Mouse (Mus musculus) testis, adult 2 months (tissue): ENCODE results near the gene Sv2c. TPM values are rescaled to one million over a fixed set of nuclear protein-coding genes. Genes with fewer than 3 reads are reported as not detected.

Experiments
- H3K27ac ChIP-seq: fragments of 200-500 bp; 2 replicates; pipeline ENCODE4 v1.5.1; 2012; ENCODE audit warnings: low read depth, low read length; ENCODE audit not compliant: control insufficient read depth, insufficient read depth
- H3K27me3 ChIP-seq: fragments of 200-500 bp; 2 replicates; pipeline ENCODE4 v1.6.1; 2012; ENCODE audit warnings: mild to moderate bottlenecking, low read length, moderate library complexity; ENCODE audit not compliant: control insufficient read depth, insufficient read depth
- H3K36me3 ChIP-seq: fragments of 200-500 bp; 2 replicates; pipeline ENCODE4 v1.6.1; 2012; ENCODE audit warnings: mild to moderate bottlenecking, low read length; ENCODE audit not compliant: control insufficient read depth, insufficient read depth
- H3K4me1 ChIP-seq: fragments of 200-500 bp; 2 replicates; pipeline ENCODE4 v1.6.1; 2012; ENCODE audit warnings: low read length; ENCODE audit not compliant: control insufficient read depth, insufficient read depth
- H3K4me3 ChIP-seq: fragments of 200-500 bp; 2 replicates; pipeline ENCODE4 v1.5.1; 2012; ENCODE audit warnings: low read depth, mild to moderate bottlenecking, low read length, moderate library complexity, mixed read lengths; ENCODE audit not compliant: control insufficient read depth
- CTCF ChIP-seq: fragments of 200-500 bp; IDR thresholded peaks from 2 replicates; pipeline ENCODE4 v1.5.1; 2012; ENCODE audit warnings: low read depth, mild to moderate bottlenecking, inconsistent platforms, low read length, moderate library complexity; ENCODE audit not compliant: control insufficient read depth, insufficient read depth, insufficient replicate concordance
- POLR2A ChIP-seq: fragments of 200-500 bp; IDR thresholded peaks from 2 replicates; pipeline ENCODE4 v1.6.1; 2012; ENCODE audit warnings: low read depth, mild to moderate bottlenecking, inconsistent platforms, low read length, moderate library complexity; ENCODE audit not compliant: control insufficient read depth
- polyA plus RNA-seq: library from polyadenylated mRNA; depleted of rRNA; stranded (reverse); fragments of >200 nt; gene quantifications from 2 replicates; pipeline ENCODE4 v1.2.3, GENCODE M21; 2012; rRNA removed

The Sv2c gene
- polyA plus RNA-seq, 1 experiment, result 9.5 TPM

DNA sequence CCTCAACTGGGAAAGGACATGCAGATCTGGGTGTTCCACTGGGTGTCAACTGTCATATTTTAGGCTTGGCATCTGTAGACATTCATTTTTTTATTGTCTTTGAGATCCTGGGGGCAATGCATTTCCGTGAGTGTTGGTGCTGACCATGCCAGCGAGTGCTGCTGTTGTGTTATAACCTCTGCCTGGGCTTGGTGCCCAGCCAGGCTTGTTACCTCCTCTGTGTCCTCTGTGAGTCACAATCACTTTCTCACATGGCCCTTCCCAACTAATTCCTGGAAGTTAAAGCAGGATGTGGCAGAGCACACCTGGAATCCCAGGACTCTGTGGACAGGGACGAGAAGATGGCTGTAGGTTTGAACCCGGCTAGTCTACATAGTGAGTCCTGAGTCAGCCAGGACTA, 209.8 kb downstream of the Sv2c start:
- no peaks in the 10 kb centered on the region for H3K27me3 ChIP-seq
- H3K4me1 ChIP-seq, result no peaks in the 10 kb centered on the region
- no peak overlapping the region for H3K4me3 ChIP-seq
- no peaks in the 10 kb centered on the region for H3K36me3 ChIP-seq
- TF ChIP-seq CTCF (no peak), POLR2A (no peak)
- H3K27ac ChIP-seq, result no peak overlapping the region

DNA sequence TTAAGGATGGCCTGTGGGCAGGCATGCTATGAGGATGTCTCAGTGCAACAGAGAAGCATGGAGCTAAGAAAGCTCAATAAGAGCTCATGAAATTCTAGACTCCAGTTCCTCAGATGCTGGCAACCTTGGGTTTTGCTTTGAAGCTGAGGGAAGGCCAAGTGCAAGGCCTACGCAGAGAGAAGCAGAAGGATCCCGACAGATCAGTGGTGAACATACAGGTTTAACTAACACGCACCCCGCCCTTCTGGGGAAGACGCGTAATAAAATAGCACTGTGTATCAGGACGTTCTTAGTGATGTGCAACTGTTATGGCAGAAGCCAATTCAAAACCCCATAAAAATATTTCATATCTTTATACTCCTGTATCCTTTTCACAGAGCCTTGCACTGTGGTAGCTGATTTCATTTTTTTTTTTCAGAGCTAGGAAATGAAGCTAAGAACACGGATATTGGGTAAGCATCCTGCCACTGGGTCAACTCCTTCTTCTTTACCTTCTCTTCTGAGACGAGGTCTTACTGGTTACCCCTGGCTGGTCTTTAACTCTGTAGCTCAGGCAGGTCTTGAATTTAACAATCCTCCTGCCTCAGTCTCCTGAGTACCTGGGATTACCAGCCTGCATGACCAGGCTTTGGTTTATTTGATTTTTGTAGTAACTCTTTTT, 213.6 kb downstream of the Sv2c start:
- Histone ChIP-seq H3K27ac (no peak overlapping the region), H3K4me3 (no peak overlapping the region), H3K36me3 (no peaks in the 10 kb centered on the region), H3K4me1 (no peaks in the 10 kb centered on the region), H3K27me3 (no peaks in the 10 kb centered on the region)
- TF ChIP-seq POLR2A, result no peak
- no peak for TF ChIP-seq CTCF

DNA sequence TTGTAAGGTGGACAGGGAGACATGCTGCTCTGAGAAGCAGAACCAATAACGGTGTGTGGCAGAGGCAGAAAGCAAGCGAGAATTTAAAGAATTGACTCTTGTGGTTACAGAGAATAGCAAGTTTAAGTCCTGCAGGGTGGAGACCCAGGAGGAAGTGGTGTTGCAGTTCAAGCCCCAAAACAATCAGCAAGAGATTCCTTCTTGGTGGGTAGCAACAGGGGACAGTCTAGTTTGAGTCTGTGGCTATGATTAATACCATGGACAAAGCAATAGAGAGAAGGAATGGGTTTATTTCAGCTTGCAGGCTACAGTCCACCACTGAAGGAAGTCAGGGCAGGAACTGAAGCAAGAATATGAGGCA, 219.4 kb downstream of the Sv2c start:
- TF ChIP-seq CTCF, result no peak
- TF ChIP-seq POLR2A, result no peak
- H3K27me3 ChIP-seq, result no peaks in the 10 kb centered on the region
- no peaks in the 10 kb centered on the region for H3K36me3 ChIP-seq
- no peak overlapping the region for H3K27ac ChIP-seq
- no peak overlapping the region for H3K4me3 ChIP-seq
- H3K4me1 ChIP-seq, result no peaks in the 10 kb centered on the region

DNA sequence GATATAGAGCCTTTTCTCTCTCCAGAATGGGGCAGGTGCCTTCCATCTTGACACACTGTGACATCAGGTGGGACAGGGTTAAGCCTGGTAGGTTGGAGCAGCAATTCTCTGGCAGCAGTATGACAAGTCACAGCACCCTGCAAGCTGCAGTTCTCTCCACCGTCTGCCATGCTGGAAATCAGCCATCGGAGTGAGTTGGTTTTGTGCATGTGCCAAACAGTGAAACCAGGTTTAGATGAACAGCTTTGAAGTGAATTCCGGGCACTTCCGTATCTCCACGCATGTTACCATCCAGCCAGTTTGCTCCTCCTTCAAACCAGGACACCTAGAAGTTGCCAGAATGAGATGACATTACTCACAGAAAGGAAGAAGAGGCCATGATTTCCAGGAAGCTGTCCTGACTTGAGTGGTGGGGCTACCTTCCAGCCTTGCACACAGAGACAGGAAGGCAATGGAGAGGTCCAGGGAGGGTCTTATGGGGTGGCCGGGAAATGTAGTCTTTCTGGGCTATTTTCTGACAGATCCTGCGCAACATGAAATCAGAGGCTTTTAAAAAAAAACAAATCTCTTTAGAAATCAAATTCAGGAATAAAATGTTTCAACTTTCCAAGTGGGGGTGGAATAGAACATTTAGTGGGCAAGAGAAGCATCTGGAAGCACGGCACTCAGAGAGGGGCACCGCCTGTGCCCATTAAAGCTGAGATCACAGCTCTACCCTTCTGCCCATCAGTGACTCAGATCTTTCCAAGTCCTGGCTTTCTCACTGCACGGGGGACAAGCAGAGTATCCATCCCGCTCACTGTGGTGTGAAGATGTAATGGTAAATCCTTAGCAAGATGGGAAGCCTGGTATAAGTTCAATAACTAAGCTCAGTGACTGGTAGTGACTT, 220.0 kb downstream of the Sv2c start:
- H3K4me1 ChIP-seq, result no peaks in the 10 kb centered on the region
- no peak overlapping the region for H3K27ac ChIP-seq
- no peak for TF ChIP-seq CTCF
- no peak for TF ChIP-seq POLR2A
- no peaks in the 10 kb centered on the region for H3K36me3 ChIP-seq
- H3K27me3 ChIP-seq, result no peaks in the 10 kb centered on the region
- H3K4me3 ChIP-seq, result no peak overlapping the region

DNA sequence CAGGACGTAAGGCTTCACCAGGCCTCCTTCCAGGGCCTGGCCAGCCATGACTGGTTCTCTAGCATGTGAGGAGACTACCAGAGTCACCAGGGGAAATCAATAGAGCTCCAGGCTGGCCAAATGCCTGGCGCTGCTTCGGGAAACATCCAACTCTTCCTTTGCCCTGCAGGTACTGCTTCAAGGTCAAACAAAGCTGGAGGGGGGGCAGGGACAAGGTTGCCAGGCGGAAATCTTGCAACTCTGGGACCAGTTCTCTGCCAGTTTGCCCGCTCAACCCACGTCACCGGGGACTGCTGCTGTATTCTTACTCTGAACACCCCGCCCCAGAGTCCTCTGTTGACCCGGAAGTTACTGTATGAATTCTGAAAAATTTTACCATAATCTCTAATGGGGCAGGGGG, 222.1 kb downstream of the Sv2c start:
- Histone ChIP-seq H3K4me3 (no peak overlapping the region), H3K27ac (no peak overlapping the region), H3K36me3 (no peaks in the 10 kb centered on the region), H3K27me3 (no peaks in the 10 kb centered on the region), H3K4me1 (no peaks in the 10 kb centered on the region)
- TF ChIP-seq CTCF (no peak), POLR2A (no peak)

DNA sequence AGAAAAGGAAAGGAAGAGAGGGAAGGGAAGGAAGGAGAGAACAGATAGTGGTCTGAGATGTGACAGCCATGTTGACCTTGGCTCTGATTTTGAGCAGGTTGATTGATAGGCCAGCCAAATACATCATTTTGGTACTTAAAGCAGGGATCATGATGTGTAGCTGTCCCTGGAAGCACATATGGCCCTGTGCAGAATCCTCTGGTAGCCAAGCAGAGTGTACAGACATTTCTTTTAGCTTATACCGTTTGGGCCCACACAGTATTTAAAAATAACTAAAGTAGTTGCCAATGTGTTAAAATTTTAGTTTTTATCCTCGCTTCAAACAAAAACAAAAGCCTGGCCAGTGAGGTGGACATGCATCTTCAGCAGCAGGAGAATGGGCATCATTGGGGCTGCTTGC, 223.1 kb downstream of the Sv2c start:
- H3K4me1 ChIP-seq, result no peaks in the 10 kb centered on the region
- no peak overlapping the region for H3K27ac ChIP-seq

More for the DNA sequence above, 223.1 kb downstream of the Sv2c start:
- TF ChIP-seq POLR2A, result no peak
- TF ChIP-seq CTCF, result no peak
- Histone ChIP-seq H3K36me3 (no peaks in the 10 kb centered on the region), H3K4me3 (no peak overlapping the region), H3K27me3 (no peaks in the 10 kb centered on the region)

Other genes with a start within 250 kb of the Sv2c start
- 2.9 and 3.6 TPM in 2 replicates for gene Iqgap2, start 240.7 kb downstream of the Sv2c start, polyA plus RNA-seq
- 0.34 and 2.8 TPM in 2 replicates for gene Gm20075, start 51.2 kb downstream of the Sv2c start, polyA plus RNA-seq
- gene Gm17190, start 50.5 kb downstream of the Sv2c start, polyA plus RNA-seq, result not detected in 2 replicates